Mouse (Mus musculus) forebrain, embryonic 16.5 days (tissue): ENCODE measurements at regions not wholly inside any gene's neighbourhood (a gene's known extent, or its start where the extent isn't known, plus 50 kb on each side); places are given as distances from the start of the nearest gene placed in this dataset.

ENCODE experiments used
- ATAC-seq: fragments of 200-750 bp; cut with Nextera tagmentation; 2 replicates; pipeline ENCODE4 v1.8.0; 2017; ENCODE audit warnings: mild to moderate bottlenecking, moderate library complexity
- H3K27ac ChIP-seq: fragments of 300-500 bp; sonication (generic); 2 replicates; pipeline ENCODE4 v1.5.1; 2014; ENCODE audit warnings: low read length, control low read depth
- H3K27me3 ChIP-seq: fragments of 300-500 bp; sonication (generic); replicated peaks from 2 replicates; pipeline ENCODE4 v1.6.1; 2014; ENCODE audit warnings: low read length; ENCODE audit not compliant: control insufficient read depth, insufficient read depth
- H3K36me3 ChIP-seq: fragments of 300-500 bp; sonication (generic); 2 replicates; pipeline ENCODE4 v1.6.1; 2014; ENCODE audit not compliant: control insufficient read depth, insufficient read depth
- H3K4me1 ChIP-seq: fragments of 300-500 bp; sonication (generic); replicated peaks from 2 replicates; pipeline ENCODE4 v1.6.1; 2014; ENCODE audit warnings: low read length; ENCODE audit not compliant: control insufficient read depth, insufficient read depth
- H3K4me2 ChIP-seq: fragments of 300-500 bp; sonication (generic); 2 replicates; pipeline ENCODE4 v1.6.1; 2014; ENCODE audit warnings: mild to moderate bottlenecking, low read length, control low read depth
- H3K4me3 ChIP-seq: fragments of 300-500 bp; sonication (generic); replicated peaks from 2 replicates; pipeline ENCODE4 v1.5.1; 2014; ENCODE audit warnings: mild to moderate bottlenecking, low read length, control low read depth
- H3K9ac ChIP-seq: fragments of 300-500 bp; sonication (generic); replicated peaks from 2 replicates; pipeline ENCODE4 v1.6.1; 2014; ENCODE audit warnings: low read depth, low read length, control low read depth
- H3K9me3 ChIP-seq: fragments of 300-500 bp; sonication (generic); 2 replicates; pipeline ENCODE4 v1.6.1; 2016; ENCODE audit warnings: low read length; ENCODE audit not compliant: control insufficient read depth
- WGBS: fragments of 180-500 bp; shearing (Covaris S2); extraction: QIAGEN DNeasy Blood & Tissue Kit; methylation state at CpG from one replicate; pipeline ENCODE4 v1.1.7; 2014; 5-methylcytosine and 5-hydroxymethylcytosine counted together

DNA sequence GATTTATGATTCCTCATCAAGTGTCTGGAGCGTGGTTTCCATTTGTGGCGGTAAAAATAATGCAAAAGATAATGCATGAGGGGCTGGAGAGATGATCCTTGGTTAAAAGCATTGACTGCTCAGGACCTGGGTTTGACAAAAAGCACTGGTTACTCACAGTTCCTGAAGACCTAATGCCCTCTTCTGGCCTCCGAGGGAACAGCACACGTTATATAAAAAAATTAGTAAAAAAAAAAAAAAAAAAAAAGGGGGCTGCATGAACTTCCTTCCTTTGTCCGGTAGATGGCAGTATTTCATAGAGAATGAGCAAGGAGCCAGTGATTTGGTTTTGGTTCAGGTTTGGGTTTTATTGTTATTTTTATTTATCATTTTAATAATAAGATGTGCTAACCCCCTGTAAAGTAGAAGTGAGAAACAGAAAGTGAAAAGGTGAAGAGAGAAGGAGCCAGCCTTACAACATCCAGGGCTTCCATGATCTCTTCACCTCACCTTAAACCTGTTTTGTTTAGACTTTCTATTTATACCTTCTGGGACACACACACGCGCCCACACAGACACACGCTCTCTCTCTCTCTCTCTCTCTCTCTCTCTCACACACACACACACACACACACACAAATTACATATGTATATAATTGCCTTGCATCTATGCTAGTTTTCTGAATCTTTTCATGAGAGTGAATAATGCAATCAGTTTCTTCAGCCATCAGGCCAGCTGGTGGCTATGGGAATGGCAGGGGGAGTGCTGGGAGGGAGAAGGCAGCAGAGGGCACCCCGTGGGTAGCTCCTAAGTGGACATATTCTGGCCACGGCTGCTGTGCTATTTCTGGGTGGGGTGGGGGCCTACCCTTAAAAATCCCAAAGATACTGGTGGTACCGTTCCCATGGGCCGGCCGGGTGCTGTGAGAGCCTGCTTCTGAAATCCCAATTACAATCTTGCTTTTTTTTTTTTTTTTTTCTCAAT, 230.0 kb downstream of the Poteg start:
- H3K9ac ChIP-seq = no peak overlapping the region
- no peak overlapping the region for H3K4me3 ChIP-seq
- no peaks in the 10 kb centered on the region for H3K9me3 ChIP-seq
- H3K27me3 ChIP-seq = no peaks in the 10 kb centered on the region
- 33% methylated on average over 13 of the region's 13 CpGs for WGBS
- 0 out of 2 replicates have a peak, but pooled peaks cover 3% of the 10 kb centered on the region for H3K4me1 ChIP-seq
- no peak overlapping the region for H3K4me2 ChIP-seq
- peak; percentile 45 for ATAC-seq
- no peaks in the 10 kb centered on the region for H3K36me3 ChIP-seq
- H3K27ac ChIP-seq = no peak overlapping the region

DNA sequence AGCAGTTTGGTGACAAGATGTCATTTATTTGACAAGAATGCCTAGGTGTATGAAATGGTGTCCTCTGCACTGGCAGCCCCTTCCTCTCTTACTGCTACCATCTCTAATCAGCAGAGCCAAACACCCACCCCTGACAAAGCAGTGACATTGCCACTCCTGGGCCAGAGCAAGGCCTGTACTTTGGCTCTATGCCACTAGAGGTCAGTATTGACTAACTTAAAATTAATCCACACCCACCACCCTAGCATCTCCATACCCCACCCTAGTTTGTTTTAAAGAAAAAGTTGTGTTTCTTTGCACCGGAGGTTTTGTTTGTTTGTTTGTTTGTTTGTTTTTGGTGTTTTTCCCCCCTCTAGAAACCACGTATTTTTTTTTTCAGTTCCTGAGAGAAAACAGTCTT, 231.7 kb downstream of the Poteg start:
- H3K27ac ChIP-seq = no peak overlapping the region
- H3K4me3 ChIP-seq = no peak overlapping the region
- H3K9ac ChIP-seq = no peak overlapping the region
- H3K27me3 ChIP-seq = no peaks in the 10 kb centered on the region
- H3K36me3 ChIP-seq = no peaks in the 10 kb centered on the region
- 4% methylated on average over 2 of the region's 2 CpGs for WGBS
- ATAC-seq = peak; percentile 90
- H3K4me2 ChIP-seq = no peak overlapping the region
- H3K4me1 ChIP-seq = 0 out of 2 replicates have a peak, but pooled peaks cover 3% of the 10 kb centered on the region
- no peaks in the 10 kb centered on the region for H3K9me3 ChIP-seq

DNA sequence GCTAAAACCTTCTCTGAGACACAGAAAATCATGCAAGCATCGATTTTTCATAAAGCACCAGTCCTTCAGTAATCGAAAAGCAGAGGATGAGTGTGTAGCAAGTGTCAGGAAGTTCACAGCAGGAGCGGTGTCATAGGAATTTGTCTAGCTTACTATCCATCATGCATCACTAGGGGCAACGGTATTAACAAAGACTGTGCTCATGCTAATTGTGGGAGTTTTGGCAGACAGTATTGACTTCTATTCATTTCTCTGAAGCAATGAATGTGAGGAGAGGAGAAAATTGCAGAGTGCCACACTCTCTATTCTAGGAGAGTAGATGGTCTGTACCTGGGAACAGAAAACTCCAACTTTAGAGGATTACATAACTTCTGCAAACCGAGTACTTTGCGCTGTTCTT, 274.5 kb downstream of the Poteg start:
- Histone ChIP-seq H3K9ac (no peak overlapping the region), H3K9me3 (no peaks in the 10 kb centered on the region), H3K36me3 (no peaks in the 10 kb centered on the region), H3K4me1 (peaks cover 4% of the 10 kb centered on the region), H3K4me2 (no peak overlapping the region), H3K4me3 (no peak overlapping the region), H3K27me3 (no peaks in the 10 kb centered on the region), H3K27ac (no peak overlapping the region)
- 46% methylated on average over 6 of the region's 6 CpGs for WGBS
- ATAC-seq = peak; percentile 67

DNA sequence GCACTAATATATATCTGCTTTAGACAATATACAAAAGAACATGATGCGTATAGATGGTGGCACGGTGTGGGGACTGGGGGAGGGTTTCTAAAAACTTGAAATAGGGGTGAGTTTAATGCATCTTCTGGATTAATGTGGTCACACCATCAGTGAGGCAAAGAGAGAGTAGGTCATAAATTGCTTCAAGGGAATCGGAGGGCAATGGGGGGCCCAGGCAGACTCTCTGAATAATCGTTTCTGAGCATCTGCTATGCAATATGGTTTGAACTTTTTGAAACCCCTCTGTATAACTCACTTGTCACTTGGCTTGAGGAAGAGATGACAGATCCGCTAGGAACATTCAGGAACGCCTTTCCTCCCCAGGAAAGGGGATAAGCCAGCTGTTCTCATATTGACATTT, 322.8 kb downstream of the Poteg start:
- WGBS = 72% methylated on average over 6 of the region's 6 CpGs
- no peaks in the 10 kb centered on the region for H3K36me3 ChIP-seq
- H3K4me2 ChIP-seq = no peak overlapping the region
- H3K27ac ChIP-seq = no peak overlapping the region
- H3K9me3 ChIP-seq = no peaks in the 10 kb centered on the region
- H3K9ac ChIP-seq = no peak overlapping the region
- no peak overlapping the region for H3K4me3 ChIP-seq
- no peaks in the 10 kb centered on the region for H3K4me1 ChIP-seq
- no peaks in the 10 kb centered on the region for H3K27me3 ChIP-seq
- no peak for ATAC-seq

DNA sequence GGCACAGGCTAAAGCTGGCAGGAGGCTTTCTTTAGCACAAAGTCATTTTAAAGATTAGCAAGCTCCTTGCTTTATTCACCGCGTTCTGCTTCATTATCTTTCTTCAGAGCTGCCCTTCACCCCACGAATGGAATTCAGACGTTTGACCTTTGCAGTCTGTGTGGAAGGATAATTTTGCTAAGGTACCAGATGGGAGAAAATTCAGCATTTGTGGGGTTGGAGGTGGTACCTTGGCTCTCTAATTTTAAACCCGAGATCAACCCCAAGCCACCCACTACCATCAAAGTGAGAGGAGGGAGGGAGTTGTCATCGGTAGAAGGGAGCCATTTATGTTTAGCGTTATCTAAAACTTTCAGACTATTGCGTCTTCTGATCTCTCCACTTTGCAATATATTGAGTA, 323.3 kb downstream of the Poteg start:
- Histone ChIP-seq H3K4me1 (no peaks in the 10 kb centered on the region), H3K4me2 (no peak overlapping the region), H3K9ac (no peak overlapping the region), H3K36me3 (no peaks in the 10 kb centered on the region), H3K27ac (no peak overlapping the region), H3K9me3 (no peaks in the 10 kb centered on the region), H3K4me3 (no peak overlapping the region), H3K27me3 (no peaks in the 10 kb centered on the region)
- WGBS = 48% methylated on average over 8 of the region's 8 CpGs
- no peak for ATAC-seq

DNA sequence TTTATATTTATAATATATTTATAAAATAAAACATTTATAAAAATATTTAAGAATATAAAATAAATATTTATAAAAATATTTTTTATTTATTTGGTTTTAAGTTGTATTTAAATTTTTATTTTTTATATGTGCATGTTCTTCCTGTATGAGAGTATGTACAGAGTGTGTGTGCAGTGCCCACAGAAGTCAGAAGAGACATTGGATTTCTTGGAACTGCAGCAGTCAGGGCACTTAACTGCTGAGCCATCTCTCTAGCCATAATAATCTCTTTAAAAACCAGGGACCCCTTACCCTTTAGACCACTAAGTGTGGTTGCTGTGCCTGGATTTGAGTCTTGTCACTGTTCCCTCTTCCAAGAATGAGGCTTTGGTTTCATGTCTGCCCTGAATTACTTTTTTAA, 323.8 kb downstream of the Poteg start:
- no peaks in the 10 kb centered on the region for H3K9me3 ChIP-seq
- no peak for ATAC-seq

DNA sequence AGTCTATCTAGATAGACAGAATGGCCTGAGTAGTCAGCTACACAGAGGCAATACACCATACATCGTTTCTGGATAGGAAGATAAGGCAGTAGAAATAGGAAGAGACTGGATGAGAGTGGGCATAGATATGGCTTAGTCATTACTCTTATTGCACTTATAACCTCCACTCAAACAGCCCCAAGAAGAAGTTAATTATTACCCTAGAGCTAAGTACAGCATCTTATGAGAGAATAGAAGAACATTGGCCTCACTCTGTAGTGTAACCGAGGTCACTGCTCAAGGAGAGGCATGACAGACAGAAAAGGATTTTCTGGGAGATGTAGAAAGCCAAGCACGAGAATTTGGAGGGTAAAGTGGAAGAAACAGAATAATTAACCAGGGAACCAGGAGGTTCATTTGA, 331.5 kb downstream of the Poteg start:
- no peak overlapping the region for H3K4me2 ChIP-seq
- 76% methylated on average over 3 of the region's 3 CpGs for WGBS
- H3K4me1 ChIP-seq = no peaks in the 10 kb centered on the region
- no peak overlapping the region for H3K4me3 ChIP-seq
- no peak overlapping the region for H3K9ac ChIP-seq
- no peak for ATAC-seq
- H3K27ac ChIP-seq = no peak overlapping the region
- no peaks in the 10 kb centered on the region for H3K36me3 ChIP-seq
- no peaks in the 10 kb centered on the region for H3K27me3 ChIP-seq
- no peaks in the 10 kb centered on the region for H3K9me3 ChIP-seq

More for the DNA sequence above, 323.8 kb downstream of the Poteg start:
- Histone ChIP-seq H3K27me3 (no peaks in the 10 kb centered on the region), H3K4me3 (no peak overlapping the region), H3K4me1 (no peaks in the 10 kb centered on the region), H3K4me2 (no peak overlapping the region), H3K9ac (no peak overlapping the region), H3K36me3 (no peaks in the 10 kb centered on the region), H3K27ac (no peak overlapping the region)
